Mouse (Mus musculus) neural tube, embryonic 14.5 days (tissue): ENCODE results near the gene Tspan32. TPM values are rescaled to one million over a fixed set of nuclear protein-coding genes. Genes with fewer than 3 reads are reported as not detected.

ENCODE experiments used
- ATAC-seq: fragments of 200-750 bp; cut with Nextera tagmentation; 2 replicates; pipeline ENCODE4 v1.8.0; 2017; ENCODE audit warnings: low read depth, mild to moderate bottlenecking, moderate TSS enrichment, moderate library complexity
- H3K27ac ChIP-seq: fragments of 300-500 bp; sonication (generic); 2 replicates; pipeline ENCODE4 v1.5.1; 2014; ENCODE audit warnings: low read depth, mild to moderate bottlenecking, control low read depth, low read length, moderate library complexity, mixed read lengths
- H3K27me3 ChIP-seq: fragments of 300-500 bp; sonication (generic); 2 replicates; pipeline ENCODE4 v1.6.1; 2014; ENCODE audit warnings: low read length; ENCODE audit not compliant: control insufficient read depth, insufficient read depth
- H3K36me3 ChIP-seq: fragments of 300-500 bp; sonication (generic); 2 replicates; pipeline ENCODE4 v1.6.1; 2014; ENCODE audit warnings: low read length, mixed read lengths; ENCODE audit not compliant: control insufficient read depth, insufficient read depth
- H3K4me1 ChIP-seq: fragments of 300-500 bp; sonication (generic); 2 replicates; pipeline ENCODE4 v1.6.1; 2014; ENCODE audit warnings: low read length; ENCODE audit not compliant: control insufficient read depth, insufficient read depth
- H3K4me2 ChIP-seq: fragments of 300-500 bp; sonication (generic); 2 replicates; pipeline ENCODE4 v1.6.1; 2014; ENCODE audit warnings: mild to moderate bottlenecking, low read depth, low read length, control low read depth
- H3K4me3 ChIP-seq: fragments of 300-500 bp; sonication (generic); 2 replicates; pipeline ENCODE4 v1.5.1; 2014; ENCODE audit warnings: low read depth, low read length, control low read depth, mixed read lengths
- H3K9ac ChIP-seq: fragments of 300-500 bp; sonication (generic); replicated peaks from 2 replicates; pipeline ENCODE4 v1.6.1; 2014; ENCODE audit warnings: low read depth, mild to moderate bottlenecking, control low read depth, low read length, mixed read lengths
- H3K9me3 ChIP-seq: fragments of 300-500 bp; sonication (generic); 2 replicates; pipeline ENCODE4 v1.6.1; 2016; ENCODE audit warnings: low read length; ENCODE audit not compliant: control insufficient read depth
- WGBS: fragments of 180-500 bp; shearing (Covaris S2); extraction: QIAGEN DNeasy Blood & Tissue Kit; methylation state at CpG from one replicate; pipeline ENCODE4 v1.1.7; 2014; 5-methylcytosine and 5-hydroxymethylcytosine counted together
- polyA plus RNA-seq: library from polyadenylated mRNA; unstranded; fragments of >200 nt; fragmentation: Nextera tagmentation; extraction: Ambion mirVana; gene quantifications from 2 replicates; pipeline ENCODE4 v1.2.1, GENCODE M21; 2014

Tspan32 gene
- polyA plus RNA-seq, 1 experiment from 2014 or later = 0.62 TPM

GRCm38 (mm10) chr7:143013420-143014178 lies 8.8 kb downstream of the Tspan32 start:
- ATAC-seq = no peak
- Histone ChIP-seq H3K27me3 (no peaks in the 10 kb centered on the region), H3K9ac (no peak overlapping the region), H3K9me3 (no peaks in the 10 kb centered on the region), H3K4me3 (no peak overlapping the region), H3K27ac (no peak overlapping the region; the same call in 1 of the 2 replicates), H3K4me2 (no peak overlapping the region), H3K4me1 (peaks cover 19% of the 10 kb centered on the region; the same call in 1 of the 2 replicates), H3K36me3 (no peaks in the 10 kb centered on the region)
- 72% methylated on average over 8 of the region's 8 CpGs for WGBS

GRCm38 (mm10) chr7:143014862-143015659 lies 10.2 kb downstream of the Tspan32 start:
- no peak overlapping the region for H3K9ac ChIP-seq
- no peaks in the 10 kb centered on the region for H3K27me3 ChIP-seq
- no peaks in the 10 kb centered on the region for H3K9me3 ChIP-seq
- no peak overlapping the region for H3K27ac ChIP-seq
- ATAC-seq = no peak
- WGBS = 86% methylated on average over 7 of the region's 7 CpGs
- no peak overlapping the region for H3K4me3 ChIP-seq
- no peaks in the 10 kb centered on the region for H3K36me3 ChIP-seq
- H3K4me2 ChIP-seq = no peak overlapping the region
- peaks cover 13% of the 10 kb centered on the region; the same call in 1 of the 2 replicates for H3K4me1 ChIP-seq

GRCm38 (mm10) chr7:143015755-143016423 lies 11.0 kb downstream of the Tspan32 start:
- H3K4me2 ChIP-seq = no peak overlapping the region
- peak; percentile 73; the same call in 1 of the 2 replicates for ATAC-seq
- no peaks in the 10 kb centered on the region for H3K9me3 ChIP-seq
- no peak overlapping the region for H3K4me3 ChIP-seq
- H3K4me1 ChIP-seq = peaks cover 13% of the 10 kb centered on the region; the same call in 1 of the 2 replicates
- 0% methylated on average over 1 of the region's 1 CpGs for WGBS
- no peaks in the 10 kb centered on the region for H3K27me3 ChIP-seq
- H3K36me3 ChIP-seq = no peaks in the 10 kb centered on the region
- H3K9ac ChIP-seq = no peak overlapping the region
- peak overlapping the region; percentile 34; the same call in 1 of the 2 replicates for H3K27ac ChIP-seq

- H3K27ac ChIP-seq = peak overlapping the region; percentile 34; the same call in 1 of the 2 replicates
- H3K4me3 ChIP-seq = no peak overlapping the region
- H3K4me2 ChIP-seq = no peak overlapping the region
- H3K4me1 ChIP-seq = peaks cover 13% of the 10 kb centered on the region; the same call in 1 of the 2 replicates
- no peak overlapping the region for H3K9ac ChIP-seq
- no peaks in the 10 kb centered on the region for H3K27me3 ChIP-seq
- H3K9me3 ChIP-seq = no peaks in the 10 kb centered on the region
- 43% methylated on average over 9 of the region's 9 CpGs for WGBS
- no peaks in the 10 kb centered on the region for H3K36me3 ChIP-seq
- 0 out of 2 replicates have a peak, but pooled peaks have one; percentile 40 for ATAC-seq
Observed at GRCm38 (mm10) chr7:143016424-143017142, 11.7 kb downstream of the Tspan32 start.

- no peaks in the 10 kb centered on the region for H3K9me3 ChIP-seq
- H3K27me3 ChIP-seq = no peaks in the 10 kb centered on the region
- no peak overlapping the region for H3K4me2 ChIP-seq
- H3K4me3 ChIP-seq = no peak overlapping the region
- peaks cover 11% of the 10 kb centered on the region; the same call in 1 of the 2 replicates for H3K4me1 ChIP-seq
- no peaks in the 10 kb centered on the region for H3K36me3 ChIP-seq
- no peak overlapping the region for H3K9ac ChIP-seq
- 75% methylated on average over 4 of the region's 4 CpGs for WGBS
- ATAC-seq = no peak
- no peak overlapping the region for H3K27ac ChIP-seq
Observed at GRCm38 (mm10) chr7:143017181-143017580, 12.3 kb downstream of the Tspan32 start.

GRCm38 (mm10) chr7:143020040-143020439 lies 15.2 kb downstream of the Tspan32 start:
- Histone ChIP-seq H3K4me3 (no peak overlapping the region), H3K4me1 (peaks cover 7% of the 10 kb centered on the region; the same call in 1 of the 2 replicates), H3K36me3 (no peaks in the 10 kb centered on the region), H3K4me2 (no peak overlapping the region), H3K27me3 (no peaks in the 10 kb centered on the region), H3K9ac (no peak overlapping the region), H3K27ac (no peak overlapping the region), H3K9me3 (no peaks in the 10 kb centered on the region)
- ATAC-seq = no peak

- Histone ChIP-seq H3K27me3 (no peaks in the 10 kb centered on the region), H3K4me1 (peaks cover 4% of the 10 kb centered on the region; the same call in 1 of the 2 replicates), H3K9ac (no peak overlapping the region), H3K4me2 (no peak overlapping the region), H3K27ac (no peak overlapping the region), H3K4me3 (no peak overlapping the region), H3K9me3 (no peaks in the 10 kb centered on the region), H3K36me3 (no peaks in the 10 kb centered on the region)
- ATAC-seq = no peak
- 77% methylated on average over 3 of the region's 3 CpGs for WGBS
Observed at GRCm38 (mm10) chr7:143020764-143021163, 15.9 kb downstream of the Tspan32 start.

- no peak overlapping the region for H3K27ac ChIP-seq
- no peaks in the 10 kb centered on the region for H3K27me3 ChIP-seq
- no peaks in the 10 kb centered on the region for H3K9me3 ChIP-seq
- H3K36me3 ChIP-seq = no peaks in the 10 kb centered on the region
- no peak overlapping the region for H3K9ac ChIP-seq
- no peak overlapping the region for H3K4me2 ChIP-seq
- no peaks in the 10 kb centered on the region for H3K4me1 ChIP-seq
- no peak overlapping the region for H3K4me3 ChIP-seq
- 73% methylated on average over 5 of the region's 5 CpGs for WGBS
- ATAC-seq = no peak
Observed at GRCm38 (mm10) chr7:143021356-143022164, 16.7 kb downstream of the Tspan32 start.
